ENCODE assay signal across 23 mouse cellular contexts in the genomic region with DNA sequence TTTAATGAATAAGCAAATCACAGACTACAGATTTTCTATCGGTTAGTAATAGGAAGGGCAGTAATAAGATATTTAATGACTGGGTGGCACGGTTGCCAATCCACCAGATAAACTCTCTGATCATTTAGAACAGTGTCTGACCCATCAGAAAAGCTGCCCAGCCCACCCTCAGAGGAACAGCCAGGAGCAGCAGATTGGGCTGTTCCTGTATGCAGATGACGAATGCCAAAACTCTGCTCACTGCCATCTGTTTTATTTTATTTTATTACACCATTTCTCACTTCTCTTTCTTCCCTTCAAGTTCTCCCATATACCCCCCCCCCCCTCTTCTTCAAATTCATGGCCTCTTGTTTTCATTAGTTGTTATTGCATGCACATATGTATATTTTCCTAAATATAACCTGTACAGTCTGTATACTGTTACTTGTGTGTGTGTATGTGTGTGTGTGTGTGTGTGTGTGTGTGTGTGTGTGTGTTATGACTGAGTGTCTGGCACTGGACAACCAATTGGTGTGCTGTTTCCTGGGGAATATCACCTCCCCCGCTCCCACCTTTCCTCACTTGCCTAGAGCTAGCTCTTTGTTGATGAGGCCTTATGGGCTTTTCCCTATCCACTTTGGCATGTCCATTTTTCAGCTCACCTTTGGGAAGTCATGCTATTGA.
A peak's percentile ranks its signal among the peaks of the same experiment; 100 is the strongest.
DNase-seq lines count a peak whose midpoint lies in the region; TF ChIP-seq lines count a peak whose summit lies in the region.
"Had no signal": no experiment of that assay in that cellular context is flagged by ENCODE, and none has a peak within 500 bp of the region (broad histone marks: within the 10 kb centered on the region; RNA-seq: fewer than 3 reads in every experiment).

No protein-coding gene starts in this region.

- peak; percentile 38 for DNase-seq in cerebellum, adult 9-10 months
- no peak for DNase-seq in cerebellum, postnatal 4 days (ENCODE audit: low spot score in 2 of 2)
- DNase-seq in layer of hippocampus, adult 2 months (ENCODE audit: low spot score in 2 of 2), result peak; percentile 61 to 78
- no peak for DNase-seq in layer of hippocampus, postnatal 10 days (ENCODE audit: low spot score in 2 of 2)
- DNase-seq in cerebellum, postnatal 25 days, result peak; percentile 32 to 58
- peak; percentile 48 to 52 for DNase-seq in layer of hippocampus, postnatal 36 days
- DNase-seq in frontal cortex, postnatal 14 days (ENCODE audit: low spot score in 2 of 2), result no peak
- DNase-seq in heart, postnatal 10 days, result no peak
- DNase-seq: embryo, embryonic 11 days; gastrocnemius, postnatal 10 days; kidney, adult 8-10 months; kidney, postnatal 10 days; lung, adult 18-20 months; lung, postnatal 10 days; right cerebral cortex, adult 18-20 months; thymus, adult 18-20 months; thymus, postnatal 4 days had no signal

- H3K27ac ChIP-seq in layer of hippocampus, adult 2 months, result peak overlapping the region; percentile 89
- H3K27ac ChIP-seq: embryonic facial prominence, embryonic 13.5 days; heart, embryonic 10.5 days; hindbrain, embryonic 15.5 days; limb, embryonic 13.5 days; liver, embryonic 12.5 days had no signal

- intact Hi-C loops in heart, postnatal 10 days (cut with DNase I), result no loop called here

- TF ChIP-seq CTCF in layer of hippocampus, adult 2 months (conservative IDR thresholded peaks at IDR 0.05), result no peak

- H3K4me3 ChIP-seq in layer of hippocampus, adult 2 months, result no peak overlapping the region
- H3K4me3 ChIP-seq: embryonic facial prominence, embryonic 13.5 days; erythroblast, embryonic 14.5 days; heart, embryonic 10.5 days; hindbrain, embryonic 15.5 days; limb, embryonic 13.5 days; liver, embryonic 12.5 days had no signal

Comparison
In these comparisons a context has a peak if more than half of its experiments do, and no peak if none do; other contexts are left out.
1. DNase-seq: peak in cerebellum, adult 9-10 months (single experiment), layer of hippocampus, adult 2 months (2 of 2), cerebellum, postnatal 25 days (2 of 2) and layer of hippocampus, postnatal 36 days (2 of 2); none in cerebellum, postnatal 4 days (0 of 2), layer of hippocampus, postnatal 10 days (0 of 2), frontal cortex, postnatal 14 days (0 of 2) and heart, postnatal 10 days (0 of 2).